Mouse (Mus musculus) R1 (cell line): ENCODE data around the gene Slc39a13.
"Not testable (repeated sequence)": the region's sequence is repeated elsewhere in the genome, so short reads cannot be mapped to it uniquely, and the experiment has no call there.

ENCODE experiments used
- DNase-seq: peaks from one replicate; pipeline ENCODE4 v3.0.0-alpha.2; 2018; ENCODE audit warnings: low read depth, low spot score

The Slc39a13 gene

GRCm38 (mm10) chr2:91070076-91070800 lies at the start of gene Slc39a13:
Slc39a13 (minus strand) TSS chr2:91070417.
- peak; percentile 94 for DNase-seq

- DNase-seq = no peak
Observed at GRCm38 (mm10) chr2:91119551-91119950, 49.3 kb upstream of the Slc39a13 start.

- DNase-seq = no peak
Observed at GRCm38 (mm10) chr2:91119061-91119460, 48.8 kb upstream of the Slc39a13 start.

- no peak for DNase-seq
Observed at GRCm38 (mm10) chr2:91118647-91119046, 48.4 kb upstream of the Slc39a13 start.

- no peak for DNase-seq
Observed at GRCm38 (mm10) chr2:91117585-91118275, 47.5 kb upstream of the Slc39a13 start, which contains the start of gene Mybpc3. Mybpc3 (plus strand) TSS chr2:91118144.

- no peak for DNase-seq
Observed at GRCm38 (mm10) chr2:91116842-91117241, 46.6 kb upstream of the Slc39a13 start.

- DNase-seq = no peak
Observed at GRCm38 (mm10) chr2:91115578-91115970, 45.4 kb upstream of the Slc39a13 start.

- DNase-seq = peak; percentile 93
Observed at GRCm38 (mm10) chr2:91114781-91115577, 44.8 kb upstream of the Slc39a13 start.

GRCm38 (mm10) chr2:91113852-91114251 lies 43.6 kb upstream of the Slc39a13 start:
- DNase-seq = no peak

- no peak for DNase-seq
Observed at GRCm38 (mm10) chr2:91113334-91113733, 43.1 kb upstream of the Slc39a13 start.

- DNase-seq = peak; percentile 93
Observed at GRCm38 (mm10) chr2:91112491-91112890, 42.3 kb upstream of the Slc39a13 start.

GRCm38 (mm10) chr2:91111832-91112231 lies 41.6 kb upstream of the Slc39a13 start:
- not testable (repeated sequence) for DNase-seq

- DNase-seq = peak; percentile 89
Observed at GRCm38 (mm10) chr2:91110429-91110828, 40.2 kb upstream of the Slc39a13 start.

GRCm38 (mm10) chr2:91109807-91110385 lies 39.7 kb upstream of the Slc39a13 start:
- DNase-seq = no peak

- no peak for DNase-seq
Observed at GRCm38 (mm10) chr2:91109241-91109640, 39.0 kb upstream of the Slc39a13 start.

- no peak for DNase-seq
Observed at GRCm38 (mm10) chr2:91108156-91108555, 37.9 kb upstream of the Slc39a13 start.

GRCm38 (mm10) chr2:91101124-91101740 lies 31.0 kb upstream of the Slc39a13 start:
- DNase-seq = peak; percentile 87

- no peak for DNase-seq
Observed at GRCm38 (mm10) chr2:91098156-91098555, 27.9 kb upstream of the Slc39a13 start.

- no peak for DNase-seq
Observed at GRCm38 (mm10) chr2:91097015-91097414, 26.8 kb upstream of the Slc39a13 start.

- DNase-seq = no peak
Observed at GRCm38 (mm10) chr2:91096524-91096923, 26.3 kb upstream of the Slc39a13 start.

- DNase-seq = no peak
Observed at GRCm38 (mm10) chr2:91090827-91091226, 20.6 kb upstream of the Slc39a13 start.
